Mouse (Mus musculus): Measurements from ENCODE around the gene Gm10271.

DNA sequence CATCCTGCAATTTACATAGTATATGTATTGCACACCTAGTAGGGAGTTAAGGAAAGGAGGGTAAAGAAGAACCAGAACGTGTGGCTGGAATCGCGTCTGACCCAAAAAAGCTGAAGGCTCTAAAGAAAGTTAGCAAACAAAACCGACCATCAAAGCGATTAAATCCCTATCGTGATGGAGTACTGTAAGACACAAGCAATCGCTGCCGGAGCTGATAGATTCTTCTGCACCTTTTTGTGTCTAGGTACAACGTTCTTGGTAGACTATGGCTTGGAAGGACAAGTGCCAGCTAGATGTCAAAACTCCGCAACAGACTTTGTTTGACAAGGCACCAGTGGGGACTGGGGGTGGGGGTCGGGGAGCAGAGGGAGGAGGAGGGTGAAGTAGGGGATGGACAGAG is 8.3 kb downstream of the Gm10271 start:
- TF ChIP-seq POLR2A (IDR thresholded peaks at IDR 0.05; ENCODE audit: low read depth, low read length) (no peak), CTCF (conservative IDR thresholded peaks at IDR 0.05; ENCODE audit: insufficient read depth, insufficient read length, low read depth, low read length) (no peak)
